Mouse (Mus musculus) erythroblast, embryonic 14.5 days (primary cell): Measurements from ENCODE around the gene Leap2.

Experiments used
- GATA1 ChIP-seq: IDR thresholded peaks from 2 replicates; pipeline ENCODE4 v1.6.1; 2012; ENCODE audit warnings: low read length, inconsistent platforms, mixed read lengths
- TAL1 ChIP-seq: IDR thresholded peaks from 3 replicates; pipeline ENCODE4 v1.6.1; 2012; ENCODE audit warnings: low read length, inconsistent platforms, mixed read lengths

GRCm38 (mm10) chr11:53435504-53435903 lies 12.5 kb upstream of the Leap2 start:
- TF ChIP-seq GATA1 (no peak), TAL1 (no peak)
